Mouse (Mus musculus) inflammation-experienced regulatory T-cells (primary cell): Measurements from ENCODE around the gene Ctu2. TPM values are rescaled to one million over a fixed set of nuclear protein-coding genes. Genes with fewer than 3 reads are reported as not detected.

ENCODE experiments used
- polyA plus RNA-seq, 2 experiments: library from polyadenylated mRNA; unstranded; fragments of 100-300 nt; shearing (Covaris generic); gene quantifications; one replicate each; pipeline ENCODE4 v1.2.1; 2017

Gene Ctu2
- 10 to 100 TPM; 66.2 to 79.8 TPM for polyA plus RNA-seq

DNA sequence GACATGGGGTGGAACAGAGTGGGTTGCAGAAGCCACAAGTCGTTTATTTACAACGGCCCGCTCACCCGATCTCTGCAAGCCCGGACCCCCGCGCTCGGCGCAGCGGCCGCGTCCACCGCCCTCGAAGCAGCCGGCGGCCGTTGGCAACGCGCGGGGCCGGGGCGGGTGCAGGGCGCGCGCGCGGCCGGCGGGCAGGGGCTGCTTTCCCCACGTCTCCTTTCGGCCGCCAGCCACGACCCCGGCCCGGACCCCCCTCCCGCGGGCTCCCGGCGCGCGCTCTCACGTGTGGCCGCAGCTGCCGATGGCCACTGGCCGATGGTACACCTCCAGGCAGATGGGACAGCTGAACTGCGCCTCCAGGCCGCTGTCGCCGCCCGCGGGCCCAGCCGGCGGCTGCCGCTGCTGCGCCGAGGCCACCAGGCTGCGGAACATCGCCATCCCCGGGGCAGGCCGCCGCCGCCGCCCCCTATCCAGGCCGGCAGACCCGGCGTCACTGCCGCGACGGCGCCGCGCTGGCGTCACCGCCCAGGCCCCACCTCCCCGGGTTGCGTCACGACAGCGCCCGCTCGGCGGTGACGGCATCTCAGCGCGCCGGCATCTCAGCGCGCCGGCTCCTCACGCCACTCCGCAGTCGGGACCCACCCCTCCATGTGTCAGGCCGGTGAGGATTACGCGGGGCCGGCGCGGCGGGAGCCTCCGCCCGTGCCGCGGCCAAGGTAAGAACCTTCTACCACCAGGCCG, at the start of gene Ctu2, which contains the start of gene Rnf166:
Gene Ctu2, plus strand, starts transcription at position 564 of the 741 bp plus-strand sequence.
Gene Rnf166, minus strand, starts transcription at position 485 of the 741 bp plus-strand sequence.

DNA sequence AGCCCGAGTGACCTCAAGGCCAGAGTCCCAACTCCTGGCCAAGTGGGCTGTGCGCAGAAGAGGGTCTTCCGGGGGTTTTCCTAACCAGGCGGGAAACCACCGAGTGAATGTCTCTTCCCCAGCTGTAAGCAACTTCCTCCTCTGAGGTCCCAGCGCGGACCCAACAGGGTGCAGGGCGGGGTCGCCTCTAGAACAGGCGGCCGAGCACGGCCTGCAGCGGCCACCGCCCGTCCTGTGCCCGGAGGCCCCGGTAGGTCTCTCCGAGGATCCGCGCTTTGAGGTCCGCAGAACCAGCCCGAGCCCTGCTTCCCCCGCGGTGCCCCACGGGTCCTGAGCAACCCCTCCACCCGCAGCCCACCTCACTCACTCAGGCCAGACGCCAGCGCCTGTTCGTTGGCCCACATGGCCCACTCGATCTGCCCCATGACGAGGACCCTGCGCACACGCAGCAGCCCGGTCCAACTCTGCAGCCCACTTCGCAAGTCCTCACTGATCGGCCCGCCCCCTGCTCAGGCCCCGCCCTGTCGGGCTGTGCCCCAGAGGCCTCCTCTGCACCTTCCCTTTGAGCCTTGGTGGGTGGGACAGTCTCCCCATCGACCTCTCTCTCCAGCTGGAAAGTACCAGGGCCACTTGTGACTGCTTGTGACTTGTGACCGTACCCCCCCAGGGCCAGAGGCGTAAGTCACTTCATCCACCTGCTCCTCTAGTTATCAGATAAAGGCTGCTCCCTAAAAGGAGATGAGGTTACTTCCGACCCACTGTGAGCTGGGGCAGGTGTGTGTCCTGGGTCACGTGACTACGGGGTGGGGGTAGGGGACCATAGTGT, 43.3 kb upstream of the Ctu2 start, which contains the start of gene Cyba:
Gene Cyba, minus strand, starts transcription at position 488 of the 826 bp plus-strand sequence.

DNA sequence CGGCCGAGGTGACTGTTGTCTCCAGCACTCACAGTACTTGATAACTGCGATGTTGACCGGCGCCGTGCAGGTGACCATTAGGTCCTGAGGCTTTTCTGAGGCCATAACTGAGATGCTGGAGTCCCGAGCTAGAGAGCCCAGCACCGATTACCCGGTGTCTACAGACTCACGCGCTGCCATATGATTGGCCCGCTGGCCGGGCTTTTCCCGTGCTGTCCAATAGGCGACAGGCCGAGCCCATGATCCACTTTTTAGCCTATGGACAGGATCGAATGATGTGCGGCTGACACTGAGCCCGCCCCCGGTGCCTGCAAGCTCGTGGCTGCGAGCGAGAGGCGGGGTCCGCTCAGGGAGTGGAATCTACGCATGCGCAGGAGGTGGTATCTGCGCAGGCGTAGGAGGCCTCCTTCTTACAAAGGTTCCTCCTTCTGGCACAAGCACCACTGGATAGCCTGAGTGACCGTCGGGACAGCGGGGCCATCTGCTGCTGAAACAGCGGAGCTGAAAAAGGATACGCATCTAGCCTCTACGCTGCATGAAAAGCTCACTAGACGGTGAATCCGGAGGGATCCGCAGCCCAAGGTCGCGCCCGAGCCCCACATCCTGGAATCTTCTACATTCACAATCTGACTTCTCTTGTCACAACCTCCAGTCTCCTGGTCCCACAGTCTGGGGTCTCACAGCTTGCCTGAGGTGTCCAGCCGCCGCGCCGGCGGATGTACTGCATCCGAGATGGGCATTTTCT, 32.5 kb upstream of the Ctu2 start, which contains the start of gene Mvd:
Gene Mvd, minus strand, starts transcription at position 161 of the 745 bp plus-strand sequence.

DNA sequence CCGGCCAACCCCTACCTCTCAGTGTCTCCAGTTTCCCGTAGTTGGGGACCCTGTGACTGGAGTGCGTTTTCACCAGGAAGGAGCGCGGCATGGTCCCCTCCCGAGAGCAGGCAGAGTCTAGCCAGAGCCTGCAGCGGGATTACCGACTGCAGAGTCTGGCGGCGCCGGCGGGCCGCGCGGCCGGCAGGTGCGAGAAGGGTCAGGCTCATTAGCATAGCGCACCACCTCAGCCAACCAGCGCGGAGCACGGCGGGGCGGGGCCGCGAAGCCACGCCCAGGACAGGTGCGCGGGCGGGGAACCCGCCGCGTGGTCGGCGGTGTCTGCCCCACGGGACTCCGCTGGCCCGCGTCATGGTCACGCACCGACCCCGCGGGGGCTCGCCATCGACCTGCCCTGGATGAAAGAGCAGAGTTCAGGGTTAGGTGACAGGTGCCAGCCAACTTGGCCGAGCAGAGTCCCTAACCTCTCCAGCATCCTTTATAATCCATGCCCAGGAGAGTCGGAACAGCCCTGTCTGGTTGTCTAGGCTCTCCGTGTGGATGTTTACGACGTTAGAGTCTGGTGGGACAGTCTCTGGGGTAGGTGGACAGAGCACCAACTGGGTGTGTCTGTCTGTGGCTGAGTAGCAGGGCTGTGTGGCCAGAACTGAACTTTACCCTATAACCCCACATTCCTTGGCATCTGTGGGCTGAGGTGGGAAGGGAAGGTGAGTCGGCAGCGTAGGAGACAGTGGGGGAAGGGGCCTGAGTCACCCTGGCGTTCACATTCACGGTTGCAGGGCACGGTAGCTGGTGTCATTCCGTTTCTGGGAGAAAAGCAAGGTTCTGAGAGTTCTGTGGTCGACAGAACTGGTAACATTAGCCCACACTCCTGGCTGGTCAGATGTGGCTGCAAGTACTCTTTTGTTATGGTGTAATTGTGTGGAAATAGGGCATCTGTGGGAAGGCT, 15.1 kb upstream of the Ctu2 start, which contains the start of gene Snai3:
Gene Snai3, minus strand, starts transcription at position 210 of the 949 bp plus-strand sequence.

Other genes starting within 250 kb of the Ctu2 start
- gene Zfpm1, start 194.0 kb upstream of the Ctu2 start, polyA plus RNA-seq: 10 to 100 TPM; 46.2 to 51.4 TPM
- gene Trhr2, start 115.4 kb upstream of the Ctu2 start, polyA plus RNA-seq: not detected
- gene Zc3h18, start 99.5 kb upstream of the Ctu2 start, polyA plus RNA-seq: 10 to 100 TPM; 42.5 to 46.0 TPM
- gene Il17c, start 54.1 kb upstream of the Ctu2 start, polyA plus RNA-seq: under 1 TPM; 0.30 to 0.81 TPM
- 100 to 1,000 TPM; 685 to 812 TPM for gene Cyba, start 43.2 kb upstream of the Ctu2 start, polyA plus RNA-seq
- 10 to 100 TPM; 15.8 to 17.2 TPM for gene Mvd, start 32.7 kb upstream of the Ctu2 start, polyA plus RNA-seq
- gene Snai3, start 15.4 kb upstream of the Ctu2 start, polyA plus RNA-seq: 1 to 10 TPM; 2.9 to 8.2 TPM
- 100 to 1,000 TPM; 121 to 181 TPM for gene Rnf166, start 79 bp upstream of the Ctu2 start, polyA plus RNA-seq
- 10 to 100 TPM; 19.2 to 23.6 TPM for gene Piezo1, start 75.2 kb downstream of the Ctu2 start, polyA plus RNA-seq
- 10 to 100 TPM; 18.5 to 27.4 TPM for gene Cdt1, start 91.9 kb downstream of the Ctu2 start, polyA plus RNA-seq
- 100 to 1,000 TPM; 163 to 203 TPM for gene Aprt, start 100.8 kb downstream of the Ctu2 start, polyA plus RNA-seq
- gene Galns, start 135.3 kb downstream of the Ctu2 start, polyA plus RNA-seq: 10 to 100 TPM; 12.3 to 15.3 TPM
- gene Trappc2l, start 135.5 kb downstream of the Ctu2 start, polyA plus RNA-seq: 10 to 100 TPM; 46.9 to 49.5 TPM
- not detected for gene Pabpn1l, start 146.6 kb downstream of the Ctu2 start, polyA plus RNA-seq
- 1 to 10 TPM in 1 of 2 experiments, under 1 TPM in 1; 0.46 to 3.1 TPM for gene Cbfa2t3, start 223.0 kb downstream of the Ctu2 start, polyA plus RNA-seq